Mouse (Mus musculus): Measurements from ENCODE around the gene Arv1.

The Arv1 gene

DNA sequence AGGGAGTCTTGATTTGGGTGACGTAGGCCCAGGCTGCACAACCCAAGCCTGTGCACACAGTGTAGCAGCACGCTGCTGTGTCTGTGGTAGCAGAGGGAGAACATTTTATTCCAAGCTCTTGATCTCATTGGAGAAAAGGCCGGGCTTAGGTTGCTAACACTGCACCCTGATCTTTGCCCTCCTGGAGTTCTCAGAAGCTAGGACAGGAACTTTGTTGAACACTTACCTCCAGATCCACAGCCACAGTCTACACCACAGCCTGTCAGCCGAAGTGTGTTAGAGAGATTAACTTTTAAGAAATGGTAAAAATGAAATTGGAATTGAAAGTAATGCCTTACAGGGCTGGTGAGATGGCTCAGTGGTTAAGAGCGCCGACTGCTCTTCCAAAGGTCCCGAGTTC is 2.4 kb downstream of the Arv1 start:
- no peak for DNase-seq (ENCODE audit: low read depth, low spot score)

DNA sequence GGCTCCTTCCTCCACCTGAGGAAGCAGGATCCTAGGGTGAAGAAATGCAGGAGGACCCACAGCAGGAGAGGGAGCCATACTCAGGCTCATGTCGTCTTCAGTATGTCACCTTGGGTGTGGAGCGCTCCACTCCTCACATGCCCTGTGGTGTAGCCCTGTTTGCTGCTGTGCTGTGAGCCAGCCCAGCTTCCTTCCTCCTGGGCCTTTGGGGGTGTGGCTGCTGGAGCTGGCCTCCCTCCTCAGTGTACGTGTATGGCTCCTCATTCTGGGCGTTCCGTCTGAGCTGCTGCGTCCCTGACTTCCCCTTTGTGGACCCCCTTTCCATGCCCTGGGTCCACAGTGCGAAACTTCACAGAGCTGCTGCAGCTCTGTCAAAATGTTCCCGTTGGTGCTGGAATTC is 10.9 kb downstream of the Arv1 start:
- DNase-seq (ENCODE audit: low read depth, low spot score) = no peak

DNA sequence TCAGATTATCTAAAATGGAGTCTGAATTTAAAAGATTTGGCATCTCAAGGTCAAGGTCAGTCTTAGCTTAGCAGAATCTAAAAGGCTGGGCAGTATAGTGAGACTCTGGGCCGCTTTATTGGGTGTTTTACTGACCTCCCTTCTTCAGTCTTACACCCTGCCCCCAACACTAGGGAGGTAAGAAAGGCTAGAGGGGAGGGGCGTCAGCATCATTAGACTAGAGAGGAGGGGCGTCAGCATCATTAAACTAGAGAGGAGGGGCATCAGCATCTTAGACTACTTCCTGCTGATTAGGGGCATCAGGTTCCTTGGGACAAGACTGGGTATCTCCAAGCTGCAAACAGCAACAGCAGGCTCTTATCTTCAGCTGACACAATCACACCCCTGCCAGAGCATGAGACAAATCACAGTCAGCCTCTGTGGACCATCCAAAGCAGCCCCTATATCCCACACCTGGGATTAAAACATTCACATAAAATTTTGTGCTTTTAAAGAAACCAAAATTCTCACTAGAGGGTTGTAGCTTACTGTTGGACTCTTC is 13.5 kb downstream of the Arv1 start:
- DNase-seq (ENCODE audit: low read depth, low spot score) = no peak

DNA sequence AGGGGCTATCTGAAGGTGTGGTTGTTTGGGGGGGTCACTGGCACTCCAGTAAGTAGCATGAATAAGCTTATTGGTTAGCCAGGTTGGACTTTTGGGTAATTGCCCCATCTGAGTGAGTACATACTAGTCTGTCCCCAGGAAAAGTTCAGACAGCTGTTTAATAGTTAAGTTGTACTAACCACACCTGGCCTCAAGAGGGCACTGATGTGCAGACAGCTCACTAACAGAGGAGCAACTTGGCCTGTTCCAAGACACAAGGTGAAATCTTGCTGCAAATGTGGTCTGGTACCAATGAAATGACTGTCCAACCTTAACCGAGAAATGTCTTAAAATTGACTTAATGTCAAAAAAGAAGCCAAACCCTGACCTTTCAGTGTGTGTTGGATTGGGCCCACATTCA is 17.3 kb downstream of the Arv1 start:
- DNase-seq (ENCODE audit: low read depth, low spot score) = no peak

DNA sequence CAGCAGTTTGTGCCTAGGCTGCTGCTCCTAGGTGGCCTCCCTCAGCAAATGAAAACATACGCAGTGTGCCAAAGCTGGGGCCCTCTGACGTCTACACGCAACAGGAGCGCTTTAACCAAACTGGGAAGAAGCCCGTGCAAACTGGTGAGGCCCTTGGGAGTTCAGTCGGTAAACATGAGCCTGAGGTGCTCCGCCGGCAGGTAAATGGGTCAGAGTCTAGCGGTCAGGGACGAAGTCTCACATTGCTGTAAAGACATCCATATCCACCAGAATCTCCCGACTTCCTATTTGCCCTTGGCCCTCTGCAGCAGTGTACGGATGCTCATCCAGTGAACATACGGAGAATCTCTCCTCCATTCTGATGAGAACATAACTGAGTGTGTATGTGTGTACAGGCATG is 24.7 kb downstream of the Arv1 start:
- no peak for DNase-seq (ENCODE audit: low read depth, low spot score)

DNA sequence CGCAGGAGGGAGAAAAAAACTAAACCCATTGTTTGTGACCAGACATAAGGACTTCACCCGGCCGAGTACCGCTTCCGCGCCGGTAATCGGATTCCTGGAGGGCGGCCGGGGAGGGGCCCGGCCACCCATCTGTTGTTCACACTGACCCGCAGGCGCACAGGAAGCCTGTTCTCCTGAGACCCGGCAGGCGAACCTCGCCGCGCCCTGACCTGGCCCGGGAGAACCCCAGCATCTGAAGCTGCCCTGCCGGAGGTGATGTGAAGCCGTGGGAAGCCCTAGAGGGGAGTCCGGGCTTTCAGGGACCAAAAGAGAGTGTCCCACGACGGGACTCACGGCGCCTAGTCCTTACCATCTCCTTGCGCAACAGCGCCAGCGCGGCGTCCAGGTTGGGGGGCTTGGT is 29.3 kb downstream of the Arv1 start:
- DNase-seq (ENCODE audit: low read depth, low spot score) = no peak

DNA sequence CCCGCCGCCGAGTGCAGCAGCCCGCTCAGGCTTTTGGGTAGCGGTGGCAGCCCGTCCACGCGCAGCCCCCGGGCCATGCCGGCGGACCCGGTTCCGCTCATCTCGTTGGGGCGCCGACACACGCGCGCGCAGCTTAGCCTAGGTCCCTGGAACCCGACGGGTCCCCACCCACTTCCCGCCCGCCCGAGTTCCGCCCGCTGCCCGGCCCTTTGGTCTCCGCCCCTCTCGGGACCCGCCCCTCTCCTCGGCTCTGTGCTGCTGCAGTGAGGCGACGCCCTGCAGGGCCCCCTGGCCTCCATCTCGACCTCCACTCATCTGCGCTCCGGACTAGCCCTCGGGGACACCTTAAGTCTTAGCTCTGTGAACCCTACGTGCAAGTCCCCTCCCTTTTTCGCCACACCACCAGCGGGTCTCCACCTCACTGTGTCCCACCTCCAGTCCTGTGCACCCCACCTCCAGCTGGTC is 29.8 kb downstream of the Arv1 start, which contains the start of gene Fam89a:
Gene Fam89a (minus strand): TSS at position 124 of the 465 bp plus-strand sequence.
- DNase-seq (ENCODE audit: low read depth, low spot score) = peak; percentile 44

DNA sequence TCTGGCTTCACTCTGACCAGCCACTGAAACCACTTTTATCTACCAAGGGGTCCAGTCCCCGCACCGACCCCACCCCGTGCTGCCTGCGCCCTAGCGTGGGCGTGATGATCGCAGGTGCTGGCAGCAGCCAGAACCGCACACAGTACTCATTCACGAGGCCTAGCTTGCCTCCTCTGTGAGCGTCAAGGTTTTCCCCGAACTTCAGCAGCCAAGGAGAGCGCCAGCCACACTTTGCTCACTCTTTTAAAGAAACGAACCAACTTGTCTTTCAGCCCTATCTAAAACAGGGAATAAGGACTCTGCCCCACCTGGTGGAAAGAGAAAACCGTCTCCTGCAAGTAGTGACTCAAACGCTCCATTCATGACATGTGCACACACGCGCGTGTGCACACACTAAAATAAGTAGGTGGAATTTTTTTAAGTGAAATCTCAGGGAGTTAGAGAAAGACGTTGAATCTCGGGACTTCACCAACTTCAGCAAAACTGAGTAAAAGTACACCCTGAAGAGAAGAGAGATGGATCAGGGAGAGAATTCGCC is 30.5 kb downstream of the Arv1 start:
- no peak for DNase-seq (ENCODE audit: low read depth, low spot score)

DNA sequence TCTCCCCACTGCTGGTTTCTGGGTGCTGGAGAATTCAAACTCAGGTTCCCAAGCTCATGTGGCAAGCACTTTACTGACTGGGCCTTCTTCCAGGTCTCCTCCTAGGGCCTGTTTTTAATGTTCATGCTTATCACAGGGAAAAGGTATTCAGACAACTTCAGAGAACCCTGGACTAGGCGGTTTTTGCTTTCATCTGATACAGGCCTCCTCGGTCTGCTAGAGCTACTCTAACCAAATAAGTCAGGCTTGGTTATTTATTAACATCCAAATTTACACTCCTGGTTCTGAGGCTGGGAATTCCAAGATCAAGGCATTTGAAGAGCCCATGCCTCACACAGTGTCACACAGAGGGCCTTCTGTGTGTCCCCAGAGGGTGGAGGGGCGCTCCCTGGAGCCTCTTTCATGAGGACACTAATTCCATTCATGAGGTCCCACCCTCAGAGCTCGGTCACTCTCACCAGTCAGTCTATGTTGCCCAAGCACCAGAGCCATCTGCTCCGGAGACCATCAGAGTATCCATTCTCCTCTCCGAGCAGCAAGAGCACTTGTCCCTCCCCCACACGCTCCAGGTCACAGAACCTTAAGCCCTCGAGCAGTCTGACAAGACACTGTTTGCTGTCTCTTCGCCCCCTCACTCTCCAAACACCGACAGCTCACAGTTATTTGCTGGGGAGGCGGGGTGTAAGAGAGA is 32.3 kb downstream of the Arv1 start:
- DNase-seq (ENCODE audit: low read depth, low spot score) = no peak

DNA sequence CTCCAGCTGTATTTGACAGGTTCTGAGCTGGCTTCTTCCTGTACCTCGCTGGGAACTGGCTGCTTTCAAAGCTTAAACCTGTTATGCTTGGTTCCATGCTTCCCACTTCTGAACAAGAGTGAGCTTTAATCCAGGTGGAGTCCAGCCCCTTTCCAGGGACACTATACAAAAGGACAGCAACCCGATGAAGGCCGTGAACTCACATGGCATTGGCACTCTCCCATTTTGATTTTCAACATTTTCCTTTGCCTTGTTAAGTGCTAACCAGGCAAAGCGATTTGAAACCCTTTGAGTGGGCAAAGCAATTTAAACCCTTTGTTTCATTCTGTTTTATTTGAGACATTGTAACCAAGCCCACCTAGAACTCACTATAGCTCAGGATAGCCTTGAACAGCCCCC is 32.9 kb downstream of the Arv1 start:
- DNase-seq (ENCODE audit: low read depth, low spot score) = no peak

DNA sequence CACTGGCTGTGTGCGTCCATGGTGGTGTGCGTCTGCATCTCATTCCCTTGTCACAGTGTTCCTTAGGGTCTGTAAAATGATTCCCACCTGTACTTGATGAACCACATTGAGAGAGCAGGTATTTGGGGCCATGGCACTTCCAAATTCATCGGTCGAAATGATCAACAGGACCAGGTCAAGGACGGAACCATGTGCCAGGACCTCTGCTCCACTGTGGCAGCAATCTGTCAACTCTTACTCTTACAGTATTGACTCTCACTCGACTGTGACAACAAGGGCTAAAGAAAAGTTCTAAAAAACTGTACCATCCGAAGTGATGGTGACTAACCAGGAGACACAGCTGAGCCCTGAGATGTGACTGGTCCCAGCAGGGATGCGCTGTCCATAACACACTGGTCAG is 33.5 kb downstream of the Arv1 start:
- no peak for DNase-seq (ENCODE audit: low read depth, low spot score)

DNA sequence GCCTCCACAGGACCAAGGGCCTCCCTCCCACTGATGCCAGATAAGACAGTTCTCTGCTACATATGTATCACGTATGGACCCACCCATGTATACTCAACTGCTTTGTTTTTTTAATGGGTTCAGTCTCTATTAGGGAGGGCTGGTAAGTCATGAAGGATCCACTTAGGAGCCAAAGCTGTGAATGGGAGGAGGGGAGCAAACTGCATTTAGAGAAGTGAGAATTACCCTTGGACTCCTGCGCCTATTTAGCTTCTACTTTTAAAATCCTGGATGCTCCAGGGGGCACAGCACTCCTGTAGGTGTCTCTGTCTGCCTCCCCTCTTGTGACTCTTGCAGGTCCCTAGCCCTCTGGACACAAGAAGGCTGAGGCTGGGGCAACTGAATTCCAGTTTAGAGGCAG is 34.2 kb downstream of the Arv1 start:
- DNase-seq (ENCODE audit: low read depth, low spot score) = no peak

DNA sequence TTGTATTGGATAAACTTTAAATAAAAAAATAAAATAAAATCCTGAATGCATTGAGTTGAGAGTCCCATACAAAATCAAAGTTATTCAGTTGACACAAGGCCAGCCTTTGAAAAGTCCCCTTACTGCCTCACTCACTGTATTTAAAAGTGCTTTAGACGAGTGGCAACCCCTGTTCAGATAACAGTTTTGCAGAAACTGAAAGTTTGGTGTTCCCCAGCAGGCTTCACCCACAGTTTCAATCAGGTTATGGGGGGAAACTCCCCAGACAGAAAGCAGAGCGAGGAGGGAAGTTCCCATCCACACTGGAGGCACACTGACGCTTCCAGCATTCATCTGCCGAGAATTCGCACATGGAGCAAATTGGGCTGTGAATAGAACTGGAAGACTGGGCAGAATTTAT is 34.7 kb downstream of the Arv1 start:
- DNase-seq (ENCODE audit: low read depth, low spot score) = no peak

DNA sequence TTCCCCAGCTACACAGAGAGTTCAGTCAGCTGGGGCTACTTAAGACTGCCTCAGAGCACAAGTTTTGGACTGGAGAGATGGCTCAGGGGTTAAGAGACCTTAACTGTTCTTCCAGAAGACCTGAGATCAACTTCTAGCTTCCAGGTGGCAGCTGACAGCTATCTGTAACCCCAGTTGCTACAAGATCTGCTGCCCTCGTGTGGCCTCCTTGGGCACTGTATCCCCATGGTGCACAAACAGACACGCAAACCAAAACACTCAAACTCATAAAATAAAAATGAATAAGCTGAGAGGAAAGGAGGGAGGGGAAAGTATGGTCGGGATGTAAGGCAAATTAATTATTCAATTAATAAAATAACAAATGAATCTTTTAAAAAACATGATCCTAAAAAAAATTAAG is 36.6 kb downstream of the Arv1 start:
- DNase-seq (ENCODE audit: low read depth, low spot score) = no peak

DNA sequence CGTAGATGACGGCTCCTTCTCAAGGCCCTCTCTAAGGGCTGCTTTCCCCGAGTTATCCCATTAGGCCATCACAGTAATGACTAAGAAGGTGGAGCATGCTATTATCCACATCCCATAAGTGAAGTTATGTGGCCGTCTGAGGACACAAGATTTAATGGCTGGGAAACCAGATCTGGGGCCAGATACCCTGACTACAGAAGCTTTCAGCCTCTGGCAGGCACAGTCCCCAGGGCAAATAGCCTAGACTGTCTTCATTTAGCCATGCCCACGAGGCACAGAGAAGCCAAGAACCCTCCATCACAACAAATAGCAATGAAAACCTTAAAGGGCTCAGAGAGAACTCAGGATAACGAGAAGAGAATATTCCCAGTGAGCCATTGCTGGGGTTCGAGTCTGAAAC is 41.1 kb downstream of the Arv1 start:
- no peak for DNase-seq (ENCODE audit: low read depth, low spot score)

DNA sequence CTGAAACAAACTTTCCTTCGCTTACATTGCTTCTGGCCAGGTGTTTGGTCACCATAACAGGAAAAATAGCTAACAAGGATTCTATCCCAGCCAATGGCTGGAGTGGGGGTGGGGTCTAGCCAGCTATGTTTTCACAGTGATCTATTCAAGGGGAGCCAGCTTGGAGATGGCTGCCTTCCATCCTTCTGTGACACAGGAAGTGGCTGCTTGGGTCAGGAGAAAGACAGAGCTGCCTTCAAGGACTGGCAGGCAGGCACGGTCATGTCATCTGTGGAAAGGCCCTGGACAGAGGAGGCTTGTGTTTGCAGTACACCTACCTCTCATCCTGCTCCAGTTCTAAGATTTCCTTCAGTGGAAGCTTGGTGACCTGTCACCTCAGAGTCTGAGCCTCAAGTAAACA is 50.5 kb downstream of the Arv1 start:
- no peak for DNase-seq (ENCODE audit: low read depth, low spot score)

DNA sequence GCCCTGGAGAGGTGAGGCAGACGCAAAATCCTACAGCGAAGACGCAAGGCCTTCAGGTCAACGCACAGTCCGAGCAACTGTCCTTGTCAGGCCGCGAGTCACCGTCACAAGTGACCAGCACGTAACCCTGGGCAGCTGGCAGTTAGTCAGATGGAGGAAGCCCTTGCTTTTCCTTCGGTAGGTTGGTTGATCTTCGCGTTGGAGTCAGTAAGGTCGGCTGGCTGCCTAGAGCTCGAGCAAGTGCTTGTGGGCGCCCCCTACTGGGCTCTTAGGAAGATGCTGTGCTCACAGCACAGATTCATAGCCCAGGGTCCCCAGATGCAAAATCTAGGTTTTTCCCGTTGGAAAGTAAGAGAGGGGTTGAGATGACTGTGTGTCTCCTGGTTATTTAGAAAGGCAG is 53.8 kb downstream of the Arv1 start:
- DNase-seq (ENCODE audit: low read depth, low spot score) = peak; percentile 69

DNA sequence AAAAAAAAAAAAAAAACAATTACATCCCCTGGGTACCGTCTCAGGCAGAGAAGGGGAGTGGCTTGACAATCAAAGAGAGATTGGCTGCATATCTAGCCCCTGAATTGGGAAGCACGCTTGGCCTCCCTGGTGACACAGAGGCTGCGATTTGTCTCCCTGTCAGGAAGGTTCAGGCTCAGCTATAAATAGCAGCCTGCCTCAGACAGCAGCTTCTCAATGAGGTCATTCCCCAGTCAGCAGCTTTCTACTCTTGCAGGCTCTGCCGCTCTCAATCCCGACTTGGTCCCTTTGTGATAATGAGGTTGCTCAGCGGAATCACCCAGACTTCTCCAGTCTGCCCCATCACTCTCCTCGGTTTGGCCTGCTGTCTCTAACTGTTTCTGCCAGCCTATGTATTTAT is 58.3 kb downstream of the Arv1 start:
- DNase-seq (ENCODE audit: low read depth, low spot score) = no peak

DNA sequence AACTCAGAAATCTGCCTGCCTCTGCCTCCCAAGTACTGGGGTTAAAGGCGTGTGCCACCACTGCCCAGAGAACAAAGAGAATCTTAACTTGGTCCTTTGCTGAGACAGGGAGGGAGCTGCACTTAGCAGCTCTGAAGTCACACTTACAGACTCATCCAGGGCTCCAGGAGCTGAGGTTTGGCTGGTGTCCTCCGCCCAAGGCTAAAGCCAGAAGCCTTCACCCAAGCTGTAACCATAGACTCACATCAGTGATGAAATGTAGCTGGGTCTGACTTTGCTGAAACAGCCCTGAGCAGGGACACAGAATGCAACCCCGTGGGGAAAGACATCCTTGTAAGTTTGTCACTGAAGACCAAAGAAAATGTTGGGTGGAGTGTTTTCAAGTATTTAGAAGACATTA is 60.5 kb downstream of the Arv1 start:
- DNase-seq (ENCODE audit: low read depth, low spot score) = no peak

DNA sequence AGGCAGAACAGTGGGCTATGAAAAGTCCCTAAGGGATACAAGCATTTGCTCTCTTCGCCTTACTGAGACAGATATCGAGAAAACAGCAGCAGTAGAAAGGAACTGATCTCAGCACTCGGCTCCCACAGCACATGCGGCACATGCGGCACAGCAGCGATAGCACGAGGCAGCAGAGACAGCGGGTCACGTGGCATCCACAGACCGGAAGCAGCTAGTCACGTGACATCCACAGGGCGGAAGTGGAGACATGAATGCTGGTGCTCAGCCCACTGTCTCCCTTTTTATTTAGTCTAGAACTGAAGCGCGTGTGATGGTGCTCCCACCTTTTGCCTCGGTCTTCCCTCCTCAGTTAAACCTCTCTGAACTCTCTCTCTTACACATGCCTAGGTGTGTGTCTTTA is 61.3 kb downstream of the Arv1 start:
- no peak for DNase-seq (ENCODE audit: low read depth, low spot score)
